In the genomic region with DNA sequence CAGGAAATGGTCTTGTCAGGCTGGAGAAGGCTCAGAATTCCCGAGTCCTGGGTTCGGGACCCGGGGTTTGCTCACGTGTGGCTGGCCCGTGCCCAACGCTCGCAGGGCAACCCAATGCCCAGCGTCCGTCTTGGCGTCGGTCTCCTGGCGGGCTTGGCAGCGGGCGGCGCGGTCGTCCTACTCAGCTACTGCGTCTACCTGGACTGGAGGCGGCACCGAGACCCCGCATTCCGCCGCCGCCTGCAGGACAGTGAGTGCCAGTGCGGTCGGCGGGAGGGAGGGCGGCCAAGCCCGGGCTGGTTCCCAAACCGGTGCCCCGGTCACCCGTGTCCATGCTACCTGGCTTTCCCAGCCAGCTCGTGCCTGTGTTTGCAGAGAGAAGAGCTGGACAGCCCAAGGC, we compare ENCODE assay signal across 9 mouse cellular contexts. TPM values are rescaled to one million over a fixed set of nuclear protein-coding genes. Genes with fewer than 3 reads are reported as not detected.
DNase-seq lines count a peak whose midpoint lies in the region; ATAC-seq and TF ChIP-seq lines count a peak whose summit lies in the region.
"Had no signal": no experiment of that assay in that cellular context is flagged by ENCODE, and none has a peak within 500 bp of the region (broad histone marks: within the 10 kb centered on the region; RNA-seq: fewer than 3 reads in every experiment).

A gene (plus strand): TSS at position 98 of the 400 bp plus-strand sequence.

- peak within 1 kb of the TSS; percentile 71 for H3K4me3 ChIP-seq in E14TG2a.4 (replicated peaks; ENCODE audit: low read length)
- H3K4me3 ChIP-seq in hindbrain, embryonic 15.5 days = 0 out of 2 replicates have a peak within 1 kb of the TSS, but pooled peaks have one; percentile 4
- H3K4me3 ChIP-seq in liver, adult 2 months (ENCODE audit: insufficient read depth, low read depth, low read length) = peak within 1 kb of the TSS; percentile 36; the same call in 1 of the 2 replicates
- H3K4me3 ChIP-seq in midbrain, embryonic 15.5 days = peak within 1 kb of the TSS; percentile 12; the same call in 1 of the 2 replicates

- no peaks in the 10 kb centered on the region for H3K27me3 ChIP-seq in E14TG2a.4 (ENCODE audit: insufficient read depth, low read length)
- no peaks in the 10 kb centered on the region for H3K27me3 ChIP-seq in hindbrain, embryonic 15.5 days
- no peaks in the 10 kb centered on the region for H3K27me3 ChIP-seq in liver, adult 2 months (ENCODE audit: control insufficient read depth, insufficient read depth, low read length)
- H3K27me3 ChIP-seq in midbrain, embryonic 15.5 days (replicated peaks) = no peaks in the 10 kb centered on the region

- no peak within 1 kb of the TSS for H3K27ac ChIP-seq in hindbrain, embryonic 15.5 days (replicated peaks)
- H3K27ac ChIP-seq in liver, adult 2 months (replicated peaks; ENCODE audit: insufficient read depth, low read depth, low read length) = no peak within 1 kb of the TSS
- H3K27ac ChIP-seq in midbrain, embryonic 15.5 days = no peak within 1 kb of the TSS

- H3K36me3 ChIP-seq in E14TG2a.4 (ENCODE audit: insufficient read depth, low read length) = no peaks in the 10 kb centered on the region
- no peaks in the 10 kb centered on the region for H3K36me3 ChIP-seq in hindbrain, embryonic 15.5 days
- no peaks in the 10 kb centered on the region for H3K36me3 ChIP-seq in liver, adult 2 months (ENCODE audit: control insufficient read depth, insufficient read depth, low read length)
- no peaks in the 10 kb centered on the region for H3K36me3 ChIP-seq in midbrain, embryonic 15.5 days (replicated peaks)

- ATAC-seq in erythroid progenitor cell, adult 5-6 weeks (replicated peaks; ENCODE audit: low FRiP score, poor library complexity, severe bottlenecking) = peak; percentile 44; the same call in 1 of the 2 replicates
- no peak for ATAC-seq in hindbrain, embryonic 15.5 days (ENCODE audit: low FRiP score, low read depth)
- no peak for ATAC-seq in midbrain, embryonic 15.5 days (replicated peaks)

- TF ChIP-seq CTCF in E14TG2a.4 (conservative IDR thresholded peaks at IDR 0.05; ENCODE audit: low read length) = no peak
- TF ChIP-seq CTCF in liver, adult 2 months (IDR thresholded peaks at IDR 0.05; ENCODE audit: low read depth, low read length) = peak; percentile 44

- TF ChIP-seq POLR2A in liver, adult 2 months (IDR thresholded peaks at IDR 0.05; ENCODE audit: extremely low read depth, insufficient read depth, low read length) = no peak

- 8% methylated on average over 32 of the region's 33 CpGs for WGBS in hindbrain, embryonic 15.5 days
- 7% methylated on average over 33 of the region's 33 CpGs for WGBS in liver, adult 2 months
- 6% methylated on average over 33 of the region's 33 CpGs for WGBS in midbrain, embryonic 15.5 days

- H3K79me2 ChIP-seq in liver, adult 2 months (ENCODE audit: control insufficient read depth, insufficient read depth, low read length) = no peaks in the 10 kb centered on the region

- peak; percentile 68 to 84 for DNase-seq in adrenal gland, postnatal 36 days
- peak; percentile 61 for DNase-seq in liver, adult 2 months (ENCODE audit: extremely low read depth, low read depth, low spot score)
- DNase-seq in layer of hippocampus, adult 8-10 months (ENCODE audit: low spot score in 2 of 2) = no peak
- no peak for DNase-seq in adipocyte (ENCODE audit: low spot score)

- H3K9me3 ChIP-seq in E14TG2a.4 (ENCODE audit: low read length) = no peaks in the 10 kb centered on the region
- H3K9me3 ChIP-seq in hindbrain, embryonic 15.5 days = no peaks in the 10 kb centered on the region
- no peaks in the 10 kb centered on the region for H3K9me3 ChIP-seq in midbrain, embryonic 15.5 days

- peaks cover 11% of the 10 kb centered on the region for H3K4me1 ChIP-seq in E14TG2a.4 (replicated peaks; ENCODE audit: low read depth, low read length)
- peaks cover 11% of the 10 kb centered on the region for H3K4me1 ChIP-seq in hindbrain, embryonic 15.5 days (replicated peaks)
- H3K4me1 ChIP-seq in liver, adult 2 months (ENCODE audit: control insufficient read depth, insufficient read depth, low read length) = no peaks in the 10 kb centered on the region
- H3K4me1 ChIP-seq in midbrain, embryonic 15.5 days = peaks cover 9% of the 10 kb centered on the region

- H3K4me2 ChIP-seq in hindbrain, embryonic 15.5 days = peak within 1 kb of the TSS; percentile 42
- peak within 1 kb of the TSS; percentile 40 for H3K4me2 ChIP-seq in midbrain, embryonic 15.5 days

- H3K9ac ChIP-seq in hindbrain, embryonic 15.5 days = no peak within 1 kb of the TSS
- peak within 1 kb of the TSS; percentile 65 for H3K9ac ChIP-seq in liver, adult 2 months (ENCODE audit: low read depth, low read length)
- no peak within 1 kb of the TSS for H3K9ac ChIP-seq in midbrain, embryonic 15.5 days

RNA-seq across cellular contexts. Expression of the gene that starts here (rescaled TPM):
- 10 to 100 TPM in 1 of 2 experiments, 1 to 10 TPM in 1; 3.7 to 12.3 TPM for total RNA-seq in adrenal gland, postnatal 36 days (2021)
- not detected in 2 replicates for total RNA-seq in erythroid progenitor cell, adult 5-6 weeks (2015; ENCODE audit: low replicate concordance)
- not detected in 2 replicates for total RNA-seq in erythroid progenitor cell, adult 5-6 weeks (2017; ENCODE audit: low replicate concordance)
- not detected in 2 replicates for polyA plus RNA-seq in hindbrain, embryonic 15.5 days (2015; fragmentation: Nextera tagmentation; extraction: Ambion mirVana)
- not detected in 2 replicates for total RNA-seq in liver, adult 2 months (2014; rRNA removed)
- polyA plus RNA-seq in liver, adult 2 months (2012; rRNA removed) = not detected in 2 replicates
- polyA plus RNA-seq in midbrain, embryonic 15.5 days (2015; fragmentation: Nextera tagmentation; extraction: Ambion mirVana) = not detected in 2 replicates
- not detected for total RNA-seq in layer of hippocampus, adult 8-10 months (2022)
- total RNA-seq: neutrophil, adult 5-6 weeks had no signal

Comparison
In these comparisons a context has a peak if more than half of its experiments do, and no peak if none do; other contexts are left out.
1. Peak in ATAC-seq in erythroid progenitor cell, adult 5-6 weeks; RNA of the gene not detected or under 1 TPM.
2. Peak in DNase-seq, H3K4me3 ChIP-seq and H3K9ac ChIP-seq in liver, adult 2 months; RNA of the gene not detected or under 1 TPM.
3. H3K4me3 ChIP-seq: peak in every context shown above with its lines; median percentile 71 in E14TG2a.4; 36 in liver, adult 2 months; 12 in midbrain, embryonic 15.5 days; 4 in hindbrain, embryonic 15.5 days.
4. DNase-seq: peak in adrenal gland, postnatal 36 days (2 of 2); none in layer of hippocampus, adult 8-10 months (0 of 2) and adipocyte (single experiment).